Mouse (Mus musculus) MEL (cell line): Measurements from ENCODE around the gene Grcc10. TPM values are rescaled to one million over a fixed set of nuclear protein-coding genes. Genes with fewer than 3 reads are reported as not detected.

Experiments
- DNase-seq: peaks from one replicate; pipeline ENCODE4 v3.0.0; 2011; ENCODE audit warnings: low read depth, low spot score
- H3K27ac ChIP-seq: 2 replicates; pipeline ENCODE4 v1.5.1; 2012; ENCODE audit warnings: low read depth, mild to moderate bottlenecking, control low read depth, low read length, moderate library complexity; ENCODE audit not compliant: control insufficient read depth
- H3K27me3 ChIP-seq, 2 experiments: fragments of 150-350 bp in 1 of 2; sonication (generic) in 1 of 2; 2 replicates each; pipeline ENCODE4 v1.6.1; 2012; ENCODE audit warnings: low read length in 2 of 2, mild to moderate bottlenecking in 2 of 2, improper control_type of control experiment in 1 of 2, moderate library complexity in 1 of 2; ENCODE audit not compliant: insufficient read depth in 2 of 2, control insufficient read depth in 1 of 2
- H3K36me3 ChIP-seq, 2 experiments: 2 replicates each; pipeline ENCODE4 v1.6.1; 2012 to 2014; ENCODE audit warnings: low read length in 2 of 2, improper control_type of control experiment in 1 of 2, inconsistent platforms in 1 of 2, mild to moderate bottlenecking in 1 of 2; ENCODE audit not compliant: insufficient read depth in 2 of 2, control insufficient read depth in 1 of 2
- H3K4me1 ChIP-seq, 2 experiments: fragments of 150-350 bp in 1 of 2; sonication (generic) in 1 of 2; 2 replicates each; pipeline ENCODE4 v1.6.1; 2012; ENCODE audit warnings: low read length in 2 of 2, improper control_type of control experiment in 1 of 2, mild to moderate bottlenecking in 1 of 2; ENCODE audit not compliant: insufficient read depth in 2 of 2, control insufficient read depth in 1 of 2
- H3K4me3 ChIP-seq, 2 experiments: fragments of 150-350 bp in 1 of 2; sonication (generic) in 1 of 2; 2 replicates each; pipeline ENCODE4 v1.5.1; 2012; ENCODE audit warnings: low read depth in 2 of 2, low read length in 2 of 2, mild to moderate bottlenecking in 2 of 2, moderate library complexity in 2 of 2, control low read depth in 1 of 2, improper control_type of control experiment in 1 of 2; ENCODE audit not compliant: control insufficient read depth in 1 of 2, insufficient read depth in 1 of 2
- H3K79me2 ChIP-seq: 2 replicates; pipeline ENCODE4 v1.6.1; 2012; ENCODE audit warnings: mild to moderate bottlenecking, low read length, moderate library complexity; ENCODE audit not compliant: control insufficient read depth, poor library complexity, insufficient read depth
- H3K9ac ChIP-seq: 2 replicates; pipeline ENCODE4 v1.6.1; 2012; ENCODE audit warnings: low read depth, mild to moderate bottlenecking, control low read depth, low read length, moderate library complexity; ENCODE audit not compliant: control insufficient read depth, poor library complexity, severe bottlenecking
- H3K9me3 ChIP-seq: fragments of 150-350 bp; sonication (generic); replicated peaks from 2 replicates; pipeline ENCODE4 v1.6.1; 2012; ENCODE audit warnings: mild to moderate bottlenecking, low read length, improper control_type of control experiment, moderate library complexity; ENCODE audit not compliant: insufficient read depth
- BHLHE40 ChIP-seq: IDR thresholded peaks from 2 replicates; pipeline ENCODE4 v1.6.1; 2012; ENCODE audit warnings: low read depth, mild to moderate bottlenecking, inconsistent platforms, low read length, improper control_type of control experiment, borderline replicate concordance
- CHD1 ChIP-seq: IDR thresholded peaks from 2 replicates; pipeline ENCODE4 v1.6.1; 2012; ENCODE audit warnings: low read depth, mild to moderate bottlenecking, inconsistent platforms, low read length, improper control_type of control experiment
- CHD2 ChIP-seq: IDR thresholded peaks from 2 replicates; pipeline ENCODE4 v1.6.1; 2011; ENCODE audit warnings: low read length, improper control_type of control experiment
- E2F4 ChIP-seq: IDR thresholded peaks from 2 replicates; pipeline ENCODE4 v1.6.1; 2011; ENCODE audit warnings: low read depth, low read length, improper control_type of control experiment, borderline replicate concordance
- ELF1 ChIP-seq: IDR thresholded peaks from 2 replicates; pipeline ENCODE4 v1.6.1; 2014; ENCODE audit warnings: low read depth, mild to moderate bottlenecking, inconsistent platforms, low read length, improper control_type of control experiment, moderate library complexity
- EP300 ChIP-seq, 2 experiments: IDR thresholded peaks; 2 replicates each; pipeline ENCODE4 v1.6.1; 2011; ENCODE audit warnings: improper control_type of control experiment in 2 of 2, low read length in 2 of 2, low read depth in 1 of 2, mild to moderate bottlenecking in 1 of 2
- ETS1 ChIP-seq: IDR thresholded peaks from 2 replicates; pipeline ENCODE4 v1.6.1; 2012; ENCODE audit warnings: low read depth, mild to moderate bottlenecking, inconsistent platforms, low read length, improper control_type of control experiment, moderate library complexity
- GABPA ChIP-seq: IDR thresholded peaks from 2 replicates; pipeline ENCODE4 v1.6.1; 2012; ENCODE audit warnings: low read depth, mild to moderate bottlenecking, inconsistent platforms, low read length, improper control_type of control experiment, moderate library complexity
- GATA1 ChIP-seq: IDR thresholded peaks from 2 replicates; pipeline ENCODE4 v1.6.1; 2011; ENCODE audit warnings: low read depth, low read length, improper control_type of control experiment
- JUND ChIP-seq: IDR thresholded peaks from 2 replicates; pipeline ENCODE4 v1.6.1; 2011; ENCODE audit warnings: low read depth, mild to moderate bottlenecking, improper control_type of control experiment, low read length
- KAT2A ChIP-seq: conservative IDR thresholded peaks from 2 replicates; pipeline ENCODE4 v1.6.1; 2012; ENCODE audit warnings: low read depth, low read length, improper control_type of control experiment, inconsistent platforms
- MAFK ChIP-seq: IDR thresholded peaks from 2 replicates; pipeline ENCODE4 v1.6.1; 2011; ENCODE audit warnings: low read depth, mild to moderate bottlenecking, low read length, improper control_type of control experiment, borderline replicate concordance
- MAX ChIP-seq: IDR thresholded peaks from 2 replicates; pipeline ENCODE4 v1.6.1; 2011; ENCODE audit warnings: low read length, improper control_type of control experiment
- MAZ ChIP-seq: IDR thresholded peaks from 2 replicates; pipeline ENCODE4 v1.6.1; 2012; ENCODE audit warnings: low read depth, mild to moderate bottlenecking, inconsistent platforms, low read length, improper control_type of control experiment
- MXI1 ChIP-seq: IDR thresholded peaks from 2 replicates; pipeline ENCODE4 v1.6.1; 2011; ENCODE audit warnings: mild to moderate bottlenecking, low read depth, low read length, improper control_type of control experiment
- MYC ChIP-seq: IDR thresholded peaks from 2 replicates; pipeline ENCODE4 v1.6.1; 2011; ENCODE audit warnings: low read depth, mild to moderate bottlenecking, low read length, improper control_type of control experiment, moderate library complexity
- NELFE ChIP-seq: IDR thresholded peaks from 2 replicates; pipeline ENCODE4 v1.6.1; 2011; ENCODE audit warnings: low read depth, low read length, improper control_type of control experiment
- NRF1 ChIP-seq: IDR thresholded peaks from 2 replicates; pipeline ENCODE4 v1.6.1; 2014; ENCODE audit warnings: low read depth, mild to moderate bottlenecking, inconsistent platforms, low read length, improper control_type of control experiment, moderate library complexity; ENCODE audit not compliant: poor library complexity, insufficient read depth, severe bottlenecking
- POLR2A ChIP-seq, 2 experiments: IDR thresholded peaks; 2 replicates each; pipeline ENCODE4 v1.6.1; 2011 to 2012; ENCODE audit warnings: low read length in 2 of 2, mild to moderate bottlenecking in 2 of 2, control low read depth in 1 of 2, improper control_type of control experiment in 1 of 2, low read depth in 1 of 2, moderate library complexity in 1 of 2; ENCODE audit not compliant: control insufficient read depth in 1 of 2, insufficient read depth in 1 of 2, poor library complexity in 1 of 2
- POLR2AphosphoS2 ChIP-seq: IDR thresholded peaks from 2 replicates; pipeline ENCODE4 v1.6.1; 2011; ENCODE audit warnings: low read length, improper control_type of control experiment
- POLR2AphosphoS5 ChIP-seq: IDR thresholded peaks from 2 replicates; pipeline ENCODE4 v1.6.1; 2012; ENCODE audit warnings: low read depth, borderline replicate concordance, mild to moderate bottlenecking, inconsistent platforms, low read length, moderate library complexity, mixed read lengths
- RAD21 ChIP-seq: IDR thresholded peaks from 2 replicates; pipeline ENCODE4 v1.6.1; 2011; ENCODE audit warnings: mild to moderate bottlenecking, low read depth, low read length, improper control_type of control experiment
- RCOR1 ChIP-seq: IDR thresholded peaks from 2 replicates; pipeline ENCODE4 v1.6.1; 2012; ENCODE audit warnings: low read depth, mild to moderate bottlenecking, inconsistent platforms, low read length, improper control_type of control experiment
- SIN3A ChIP-seq: IDR thresholded peaks from 2 replicates; pipeline ENCODE4 v1.6.1; 2012; ENCODE audit warnings: low read length, improper control_type of control experiment, inconsistent platforms
- SMC3 ChIP-seq: IDR thresholded peaks from 2 replicates; pipeline ENCODE4 v1.6.1; 2011; ENCODE audit warnings: low read depth, low read length, improper control_type of control experiment
- TAL1 ChIP-seq: IDR thresholded peaks from 2 replicates; pipeline ENCODE4 v1.6.1; 2012; ENCODE audit warnings: mild to moderate bottlenecking, inconsistent platforms, low read length, moderate library complexity, mixed read lengths
- TBP ChIP-seq: IDR thresholded peaks from 2 replicates; pipeline ENCODE4 v1.8.0; 2011; ENCODE audit warnings: low read depth, low read length, improper control_type of control experiment
- UBTF ChIP-seq: IDR thresholded peaks from 2 replicates; pipeline ENCODE4 v1.6.1; 2012; ENCODE audit warnings: low read depth, mild to moderate bottlenecking, inconsistent platforms, low read length, improper control_type of control experiment, moderate library complexity, borderline replicate concordance; ENCODE audit not compliant: insufficient read depth
- USF1 ChIP-seq: IDR thresholded peaks from 2 replicates; pipeline ENCODE4 v1.6.1; 2014; ENCODE audit warnings: low read depth, mild to moderate bottlenecking, inconsistent platforms, low read length, improper control_type of control experiment, moderate library complexity
- USF2 ChIP-seq, 2 experiments: IDR thresholded peaks; 2 replicates each; pipeline ENCODE4 v1.6.1; 2011 to 2012; ENCODE audit warnings: improper control_type of control experiment in 2 of 2, low read length in 2 of 2, borderline replicate concordance in 1 of 2, inconsistent platforms in 1 of 2, low read depth in 1 of 2, mild to moderate bottlenecking in 1 of 2; ENCODE audit not compliant: insufficient read depth in 1 of 2
- ZC3H11A ChIP-seq: IDR thresholded peaks from 2 replicates; pipeline ENCODE4 v1.6.1; 2012; ENCODE audit warnings: low read depth, mild to moderate bottlenecking, inconsistent platforms, low read length, improper control_type of control experiment
- ZKSCAN1 ChIP-seq: IDR thresholded peaks from 2 replicates; pipeline ENCODE4 v1.6.1; 2012; ENCODE audit warnings: low read depth, mild to moderate bottlenecking, inconsistent platforms, low read length, improper control_type of control experiment, moderate library complexity
- ZMIZ1 ChIP-seq: IDR thresholded peaks from 2 replicates; pipeline ENCODE4 v1.6.1; 2012; ENCODE audit warnings: low read depth, mild to moderate bottlenecking, inconsistent platforms, low read length, improper control_type of control experiment, moderate library complexity
- polyA plus RNA-seq, 2 experiments: library from polyadenylated mRNA; stranded (reverse) in 1 of 2; unstranded in 1 of 2; fragments of >175 nt in 1 of 2; fragments of >200 nt in 1 of 2; gene quantifications; 2 replicates each; pipeline versions ENCODE4 v1.2.1 to v1.2.4; 2012; ENCODE audit warnings: low replicate concordance in 2 of 2, low read depth in 1 of 2; ENCODE audit not compliant: insufficient read length in 2 of 2, insufficient read depth in 1 of 2, missing spikeins in 1 of 2
- total RNA-seq: library from RNA; depleted of rRNA; stranded (reverse); fragments of 300-350 nt; gene quantifications from 2 replicates; pipeline ENCODE4 v1.2.3, GENCODE M21; 2012; rRNA removed

Grcc10 gene
- 41.9 and 57.4 TPM in 2 replicates for total RNA-seq
- polyA plus RNA-seq, result 10 to 100 TPM in 1 of 2 experiments, not detected in 1; 62.9 TPM

DNA sequence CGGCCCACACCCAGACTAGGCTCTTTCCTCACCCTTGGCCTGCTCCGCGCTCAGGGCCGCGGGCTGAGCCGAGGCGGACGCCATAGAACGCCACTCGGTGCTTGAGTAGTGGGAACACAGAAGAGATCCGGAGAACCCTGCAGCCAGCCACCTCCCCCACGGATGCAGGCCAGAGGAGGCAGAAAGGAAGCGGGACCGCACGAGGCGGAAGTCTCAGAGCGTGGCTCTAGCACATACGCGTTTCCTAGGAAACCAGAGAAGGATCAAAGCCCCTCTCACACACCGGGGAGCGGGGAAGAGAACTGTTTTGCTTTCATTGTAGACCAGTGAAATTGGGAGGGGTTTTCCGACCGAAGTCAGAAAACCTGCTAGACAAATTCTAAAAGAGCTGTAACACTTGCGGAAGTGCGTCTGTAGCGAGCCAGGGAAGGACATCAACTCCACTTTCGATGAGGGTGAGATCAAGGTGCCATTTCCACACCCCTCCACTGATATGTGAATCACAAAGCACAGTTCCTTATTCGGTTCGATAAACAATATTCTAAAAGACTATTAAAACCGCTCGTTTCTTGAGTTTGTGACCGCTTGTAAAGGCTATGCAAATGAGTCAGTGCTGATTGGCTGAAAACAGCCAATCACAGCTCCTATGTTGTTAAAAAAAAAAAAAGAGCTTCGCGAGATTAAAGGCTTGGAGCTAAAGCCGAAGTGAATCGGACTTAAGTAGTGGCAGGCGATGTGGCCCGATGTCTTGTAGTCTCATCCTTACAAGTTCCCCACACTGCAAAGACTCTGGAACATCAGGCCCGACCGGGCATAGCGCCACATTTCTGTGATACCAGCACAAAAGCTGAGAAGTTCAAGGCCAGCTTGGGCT, at the start of gene Grcc10:
Gene Grcc10, minus strand, starts transcription at position 487 of the 874 bp plus-strand sequence.
- Histone ChIP-seq H3K9me3 (no peaks in the 10 kb centered on the region), H3K9ac (peak within 1 kb of the TSS; percentile 72), H3K4me1 (peaks cover 2 to 13% of the 10 kb centered on the region in 2 experiments; a peak in 3 of 4 replicates), H3K36me3 (peaks cover 0 to 12% of the 10 kb centered on the region in 2 experiments; a peak in 2 of 4 replicates), H3K4me3 (peak within 1 kb of the TSS; percentile 28 to 68), H3K27me3 (no peaks in the 10 kb centered on the region), H3K27ac (peak within 1 kb of the TSS; percentile 96), H3K79me2 (peaks cover 1% of the 10 kb centered on the region; the same call in 1 of the 2 replicates)
- DNase-seq, result peak; percentile 99
- TF ChIP-seq NELFE (peak; percentile 92), MAZ (peak; percentile 87; the same call in 1 of the 2 replicates), POLR2AphosphoS5 (peak; percentile 100; the same call in 1 of the 2 replicates), UBTF (peak; percentile 97; the same call in 1 of the 2 replicates), KAT2A (peak; percentile 50; the same call in 1 of the 2 replicates), EP300 (IDR thresholded peaks at IDR 0.05; ENCODE audit: low read depth in 1 of 2, low read length in 2 of 2) (peak in 1 of 2 experiments; percentile 59; a peak in 2 of 4 replicates), CHD1 (no peak), ETS1 (peak; percentile 98), NRF1 (no peak), SMC3 (peak; percentile 28), ELF1 (peak; percentile 81), MAX (0 out of 2 replicates have a peak, but pooled peaks have one; percentile 36), BHLHE40 (no peak), MYC (peak; percentile 67; the same call in 1 of the 2 replicates), SIN3A (peak; percentile 91), POLR2A (IDR thresholded peaks at IDR 0.05; ENCODE audit: control insufficient read depth in 1 of 2, insufficient read depth in 1 of 2, low read depth in 1 of 2, low read length in 2 of 2, poor library complexity in 1 of 2) (peak; percentile 100), CHD2 (peak; percentile 93), GATA1 (0 out of 2 replicates have a peak, but pooled peaks have one; percentile 32), MAFK (no peak), E2F4 (no peak), USF2 (IDR thresholded peaks at IDR 0.05; ENCODE audit: borderline replicate concordance in 1 of 2, insufficient read depth in 1 of 2, low read depth in 1 of 2, low read length in 2 of 2) (no peak), USF1 (no peak), MXI1 (no peak; the same call in none of the 2 replicates), ZKSCAN1 (peak; percentile 67; the same call in 1 of the 2 replicates), JUND (peak; percentile 88), POLR2AphosphoS2 (peak; percentile 100), ZC3H11A (no peak), TBP (peak; percentile 100), RCOR1 (peak; percentile 54; the same call in 1 of the 2 replicates), RAD21 (no peak), ZMIZ1 (peak; percentile 100), GABPA (no peak), TAL1 (no peak)
